Mouse (Mus musculus) gastrocnemius, adult 2 months (tissue): ENCODE results near the gene Atp1b4. TPM values are rescaled to one million over a fixed set of nuclear protein-coding genes. Genes with fewer than 3 reads are reported as not detected.
"Not testable (repeated sequence)": the region's sequence is repeated elsewhere in the genome, so short reads cannot be mapped to it uniquely, and the experiment has no call there.

Source experiments
- DNase-seq: peaks from one replicate; pipeline ENCODE4 v3.0.0; 2022
- H3K27ac ChIP-seq: fragments of 200-600 bp; 2 replicates; pipeline ENCODE4 v1.8.1; 2022; ENCODE audit warnings: mild to moderate bottlenecking
- H3K4me3 ChIP-seq: fragments of 200-600 bp; 2 replicates; pipeline ENCODE4 v1.8.1; 2022; ENCODE audit warnings: mild to moderate bottlenecking, moderate library complexity
- CTCF ChIP-seq: fragments of 200-600 bp; IDR thresholded peaks from 2 replicates; pipeline ENCODE4 v1.8.1; 2022; ENCODE audit warnings: antibody characterized with exemption, mild to moderate bottlenecking, moderate library complexity
- intact Hi-C: fragments of 180-260 bp; cut with DNase I; formaldehyde crosslinking; loops from one replicate; pipeline ENCODE4 v1.15.1; 2025
- long read RNA-seq, 2 experiments: library from polyadenylated mRNA; stranded (forward); transcript quantifications; one replicate each; pipeline ENCODE4 v2.0.0; 2021
- total RNA-seq, 2 experiments: library from RNA; stranded (reverse); gene quantifications; 2 replicates each; pipeline ENCODE4 v1.2.3; 2021

Atp1b4 gene
- 1 to 10 TPM; 1.5 to 5.6 TPM for total RNA-seq
- long read RNA-seq, experiment 1, partial matches to known transcripts = 1 of 7 reads
- long read RNA-seq, experiment 1, other reads (novel, unspliced or antisense) = 6 of 7 reads
- long read RNA-seq, experiment 2, partial matches to known transcripts = 0 of 2 reads
- long read RNA-seq, experiment 2, other reads (novel, unspliced or antisense) = 2 of 2 reads

GRCm38 (mm10) chrX:38315884-38316283, at the start of gene Atp1b4:
Gene Atp1b4 (plus strand): TSS chrX:38316184.
- Histone ChIP-seq H3K4me3 (peak within 1 kb of the TSS; percentile 39), H3K27ac (peak within 1 kb of the TSS; percentile 1; the same call in 1 of the 2 replicates)
- intact Hi-C loops = loop anchor here (5.0 kb wide), 2 partner anchors 54 to 111 kb away; no protein-coding TSS in a partner anchor
- DNase-seq = peak; percentile 19
- no peak for TF ChIP-seq CTCF

- H3K4me3 ChIP-seq = no peak overlapping the region
- H3K27ac ChIP-seq = no peak overlapping the region
- intact Hi-C loops = no loop called here
- no peak for DNase-seq
- TF ChIP-seq CTCF = no peak
Measured at GRCm38 (mm10) chrX:38308597-38308996, 7.4 kb upstream of the Atp1b4 start.

- H3K27ac ChIP-seq = no peak overlapping the region
- H3K4me3 ChIP-seq = no peak overlapping the region
- TF ChIP-seq CTCF = no peak
- DNase-seq = no peak
- intact Hi-C loops = loop anchor here (5.0 kb wide), 1 partner anchor 109 kb away; no protein-coding TSS in a partner anchor
Measured at GRCm38 (mm10) chrX:38311054-38311453, 4.9 kb upstream of the Atp1b4 start.

- intact Hi-C loops = loop anchor here (5.0 kb wide), 1 partner anchor 111 kb away; no protein-coding TSS in a partner anchor
- DNase-seq = no peak
- TF ChIP-seq CTCF = no peak
- Histone ChIP-seq H3K27ac (no peak overlapping the region), H3K4me3 (no peak overlapping the region)
Measured at GRCm38 (mm10) chrX:38312910-38313625, 2.9 kb upstream of the Atp1b4 start.

GRCm38 (mm10) chrX:38313626-38314210, 2.3 kb upstream of the Atp1b4 start:
- peak overlapping the region; percentile 46; the same call in 1 of the 2 replicates for H3K27ac ChIP-seq
- intact Hi-C loops = loop anchor here (5.0 kb wide), 1 partner anchor 111 kb away; no protein-coding TSS in a partner anchor
- H3K4me3 ChIP-seq = no peak overlapping the region
- peak; percentile 66 for DNase-seq
- TF ChIP-seq CTCF = no peak

GRCm38 (mm10) chrX:38330695-38331406, 14.9 kb downstream of the Atp1b4 start:
- Histone ChIP-seq H3K27ac (no peak overlapping the region), H3K4me3 (no peak overlapping the region)
- TF ChIP-seq CTCF = no peak
- no peak for DNase-seq
- intact Hi-C loops = no loop called here

- intact Hi-C loops = loop anchor here (5.0 kb wide), 1 partner anchor 103 kb away; no protein-coding TSS in a partner anchor
- H3K27ac ChIP-seq = no peak overlapping the region
- peak; percentile 62 for TF ChIP-seq CTCF
- DNase-seq = peak; percentile 28
- no peak overlapping the region for H3K4me3 ChIP-seq
Measured at GRCm38 (mm10) chrX:38334329-38335279, 18.6 kb downstream of the Atp1b4 start.

- TF ChIP-seq CTCF = no peak
- no peak for DNase-seq
- intact Hi-C loops = no loop called here
- H3K4me3 ChIP-seq = no peak overlapping the region
- H3K27ac ChIP-seq = no peak overlapping the region
Measured at GRCm38 (mm10) chrX:38362016-38362415, 46.0 kb downstream of the Atp1b4 start.

- H3K4me3 ChIP-seq, intact Hi-C loops, DNase-seq, H3K27ac ChIP-seq: not testable (repeated sequence)
Measured at GRCm38 (mm10) chrX:38364621-38365020, 48.6 kb downstream of the Atp1b4 start.

- H3K4me3 ChIP-seq, DNase-seq, H3K27ac ChIP-seq, intact Hi-C loops: not testable (repeated sequence)
Measured at GRCm38 (mm10) chrX:38373169-38373568, 57.2 kb downstream of the Atp1b4 start.

Other genes starting within 250 kb of the Atp1b4 start
- gene Rhox10, start 249.7 kb upstream of the Atp1b4 start, total RNA-seq = not detected
- not detected for gene Rhox11, start 231.0 kb upstream of the Atp1b4 start, total RNA-seq
- not detected for gene Rhox12, start 205.3 kb upstream of the Atp1b4 start, total RNA-seq
- gene Rhox13, start 195.0 kb upstream of the Atp1b4 start, total RNA-seq = not detected
- gene Zbtb33, start 126.4 kb upstream of the Atp1b4 start, total RNA-seq = 1 to 10 TPM; 5.7 to 7.7 TPM
- gene Tmem255a, start 63.7 kb upstream of the Atp1b4 start, total RNA-seq = under 1 TPM; 0.28 to 0.61 TPM
- 10 to 100 TPM; 63.3 to 74.6 TPM for gene Lamp2, start 140.3 kb downstream of the Atp1b4 start, total RNA-seq